Mouse (Mus musculus) granulocyte monocyte progenitor cell, adult 5-6 weeks (primary cell): Measurements from ENCODE around the gene Parp16. TPM values are rescaled to one million over a fixed set of nuclear protein-coding genes. Genes with fewer than 3 reads are reported as not detected.
A peak's percentile ranks its signal among the peaks of the same experiment; 100 is the strongest.
"Not testable (repeated sequence)": the region's sequence is repeated elsewhere in the genome, so short reads cannot be mapped to it uniquely, and the experiment has no call there.

Source experiments
- ATAC-seq: replicated peaks from 2 replicates; pipeline ENCODE4 v1.8.0; 2016; ENCODE audit warnings: mild to moderate bottlenecking, moderate TSS enrichment, inconsistent platforms; ENCODE audit not compliant: poor library complexity, severe bottlenecking
- total RNA-seq, 2 experiments: library from RNA; stranded (forward) in 1 of 2; stranded (reverse) in 1 of 2; fragments of 200-712, 200-1000 nt in 1 of 2; fragments of >200 nt in 1 of 2; fragmentation: Nextera tagmentation in 1 of 2; gene quantifications; 2 replicates each; pipeline ENCODE4 v1.2.3; 2014 to 2017

Gene Parp16
- total RNA-seq, 2 experiments from 2014 or later, result 2.1 to 2.2 TPM

GRCm38 (mm10) chr9:65207041-65207815 is 12.1 kb downstream of the Parp16 start:
- not testable (repeated sequence) for ATAC-seq

- ATAC-seq, result no peak
Observed at GRCm38 (mm10) chr9:65208293-65209179, 13.4 kb downstream of the Parp16 start.

GRCm38 (mm10) chr9:65211598-65211997 is 16.4 kb downstream of the Parp16 start:
- no peak for ATAC-seq

GRCm38 (mm10) chr9:65214425-65214777 is 19.2 kb downstream of the Parp16 start:
- ATAC-seq, result peak; percentile 31

GRCm38 (mm10) chr9:65214778-65215493 is 19.8 kb downstream of the Parp16 start:
- ATAC-seq, result peak; percentile 81

GRCm38 (mm10) chr9:65215494-65216126 is 20.5 kb downstream of the Parp16 start:
- no peak for ATAC-seq

GRCm38 (mm10) chr9:65216972-65217371 is 21.8 kb downstream of the Parp16 start:
- peak; percentile 36 for ATAC-seq

- peak; percentile 11; the same call in 1 of the 2 replicates for ATAC-seq
Observed at GRCm38 (mm10) chr9:65217661-65218060, 22.5 kb downstream of the Parp16 start.

GRCm38 (mm10) chr9:65218916-65219315 is 23.8 kb downstream of the Parp16 start:
- ATAC-seq, result no peak

- not testable (repeated sequence) for ATAC-seq
Observed at GRCm38 (mm10) chr9:65220398-65220797, 25.2 kb downstream of the Parp16 start.

- ATAC-seq, result no peak
Observed at GRCm38 (mm10) chr9:65223927-65224326, 28.8 kb downstream of the Parp16 start.

GRCm38 (mm10) chr9:65225795-65226194 is 30.6 kb downstream of the Parp16 start:
- ATAC-seq, result no peak

- ATAC-seq, result no peak
Observed at GRCm38 (mm10) chr9:65230250-65230649, 35.1 kb downstream of the Parp16 start.

- no peak for ATAC-seq
Observed at GRCm38 (mm10) chr9:65231284-65231683, 36.1 kb downstream of the Parp16 start.

- no peak for ATAC-seq
Observed at GRCm38 (mm10) chr9:65233243-65233985, 38.3 kb downstream of the Parp16 start.

- no peak for ATAC-seq
Observed at GRCm38 (mm10) chr9:65234734-65235133, 39.6 kb downstream of the Parp16 start.

GRCm38 (mm10) chr9:65235601-65236000 is 40.4 kb downstream of the Parp16 start:
- no peak for ATAC-seq

- ATAC-seq, result no peak
Observed at GRCm38 (mm10) chr9:65237616-65238015, 42.5 kb downstream of the Parp16 start.

- ATAC-seq, result no peak
Observed at GRCm38 (mm10) chr9:65238191-65238760, 43.1 kb downstream of the Parp16 start.
